Comparison of ENCODE assay signal across 14 mouse cellular contexts in the genomic region with DNA sequence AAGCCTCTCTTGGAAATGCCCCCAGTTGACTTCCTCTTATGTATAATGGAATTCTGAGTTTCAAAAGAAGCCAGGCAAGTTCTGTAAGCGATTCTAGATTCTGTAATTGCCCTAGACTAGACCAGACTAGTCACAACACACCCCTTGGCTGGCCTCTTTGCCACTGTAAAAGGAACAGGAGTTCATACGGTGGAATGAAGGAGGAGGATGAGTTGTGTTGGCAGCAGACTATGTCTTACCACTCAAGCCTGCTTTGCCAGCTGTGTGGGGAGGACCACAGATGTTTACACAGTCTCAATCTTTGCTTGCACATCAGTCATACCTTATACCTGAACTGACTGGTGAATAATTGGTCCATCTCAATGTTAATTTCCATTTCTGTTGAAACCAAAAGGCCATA.
"Had no signal": no experiment of that assay in that cellular context is flagged by ENCODE, and none has a peak within 500 bp of the region (broad histone marks: within the 10 kb centered on the region; RNA-seq: fewer than 3 reads in every experiment).

No protein-coding gene starts in this region.

- H3K27ac ChIP-seq: kidney, embryonic 15.5 days; limb, embryonic 15.5 days; liver, embryonic 13.5 days; lung, embryonic 15.5 days; midbrain, embryonic 13.5 days had no signal

- H3K36me3 ChIP-seq: kidney, embryonic 15.5 days; limb, embryonic 15.5 days; liver, embryonic 13.5 days; lung, embryonic 15.5 days; midbrain, embryonic 13.5 days had no signal

- H3K9me3 ChIP-seq: kidney, embryonic 15.5 days; limb, embryonic 15.5 days; liver, embryonic 13.5 days; lung, embryonic 15.5 days; midbrain, embryonic 13.5 days had no signal

- H3K4me2 ChIP-seq: kidney, embryonic 15.5 days; limb, embryonic 15.5 days; liver, embryonic 13.5 days; lung, embryonic 15.5 days; midbrain, embryonic 13.5 days had no signal

- H3K9ac ChIP-seq: kidney, embryonic 15.5 days; limb, embryonic 15.5 days; liver, embryonic 13.5 days; liver, postnatal 0 days; lung, embryonic 15.5 days; midbrain, embryonic 13.5 days had no signal

- H3K27me3 ChIP-seq: kidney, embryonic 15.5 days; limb, embryonic 15.5 days; liver, embryonic 13.5 days; lung, embryonic 15.5 days; midbrain, embryonic 13.5 days had no signal

- H3K4me1 ChIP-seq: kidney, embryonic 15.5 days; limb, embryonic 15.5 days; liver, embryonic 13.5 days; lung, embryonic 15.5 days; midbrain, embryonic 13.5 days had no signal

- H3K4me3 ChIP-seq: kidney, embryonic 15.5 days; limb, embryonic 15.5 days; liver, embryonic 13.5 days; lung, embryonic 15.5 days; midbrain, embryonic 13.5 days had no signal

- ATAC-seq: inflammation-experienced regulatory T-cells, adult 6 months; intestine, postnatal 0 days; liver, postnatal 0 days; midbrain, embryonic 13.5 days had no signal

- DNase-seq: kidney, postnatal 4 days; left cerebral cortex, postnatal 4 days; liver, embryonic 13.5 days; liver, postnatal 0 days; lung, postnatal 14 days; right cerebral cortex, postnatal 14 days; thymus, adult 18-20 months; thymus, postnatal 14 days had no signal
